Mouse (Mus musculus): Measurements from ENCODE around the gene Rassf3. TPM values are rescaled to one million over a fixed set of nuclear protein-coding genes. Genes with fewer than 3 reads are reported as not detected.

Gene Rassf3
- polyA plus RNA-seq, 1 experiment from 2014 or later, result 25.3 TPM

GRCm38 (mm10) chr10:121368783-121369465 is 107.2 kb downstream of the Rassf3 start:
- ATAC-seq (ENCODE audit: insufficient number of reproducible peaks, insufficient read depth, low FRiP score, low read depth), result no peak
- peaks cover 6 to 14% of the 10 kb centered on the region in 2 experiments for H3K4me1 ChIP-seq (ENCODE audit: control insufficient read depth in 2 of 2, insufficient read depth in 2 of 2, low read length in 2 of 2)
- no peak overlapping the region for H3K9ac ChIP-seq (ENCODE audit: low read length)
- no peaks in the 10 kb centered on the region for H3K27me3 ChIP-seq (ENCODE audit: control insufficient read depth, insufficient read depth, low read length)
- no peaks in the 10 kb centered on the region for H3K9me3 ChIP-seq (ENCODE audit: control insufficient read depth, low read length)
- no peak overlapping the region for H3K27ac ChIP-seq (replicated peaks in 1 of 2; ENCODE audit: control insufficient read depth in 1 of 2, insufficient read depth in 1 of 2, low read depth in 2 of 2, low read length in 2 of 2)
- H3K4me3 ChIP-seq (ENCODE audit: control insufficient read depth in 1 of 2, insufficient read depth in 1 of 2, low read depth in 1 of 2, low read length in 2 of 2), result no peak overlapping the region
- H3K36me3 ChIP-seq (ENCODE audit: control insufficient read depth, insufficient read depth, low read length), result peaks cover 37% of the 10 kb centered on the region
- no peak overlapping the region for H3K4me2 ChIP-seq (ENCODE audit: low read length)
- 86% methylated on average over 18 of the region's 18 CpGs for WGBS

- H3K36me3 ChIP-seq (ENCODE audit: control insufficient read depth, insufficient read depth, low read length), result peaks cover 26% of the 10 kb centered on the region
- WGBS, result 87% methylated on average over 9 of the region's 9 CpGs
Observed at GRCm38 (mm10) chr10:121367780-121368179, 108.4 kb downstream of the Rassf3 start.

GRCm38 (mm10) chr10:121367271-121367670 is 108.9 kb downstream of the Rassf3 start:
- ATAC-seq (ENCODE audit: insufficient number of reproducible peaks, insufficient read depth, low FRiP score, low read depth), result no peak
- H3K9ac ChIP-seq (ENCODE audit: low read length), result no peak overlapping the region
- no peaks in the 10 kb centered on the region for H3K9me3 ChIP-seq (ENCODE audit: control insufficient read depth, low read length)
- H3K4me1 ChIP-seq (ENCODE audit: control insufficient read depth in 2 of 2, insufficient read depth in 2 of 2, low read length in 2 of 2), result peaks cover 6 to 14% of the 10 kb centered on the region in 2 experiments
- H3K27me3 ChIP-seq (ENCODE audit: control insufficient read depth, insufficient read depth, low read length), result no peaks in the 10 kb centered on the region
- WGBS, result 88% methylated on average over 13 of the region's 13 CpGs
- no peak overlapping the region for H3K27ac ChIP-seq (replicated peaks in 1 of 2; ENCODE audit: control insufficient read depth in 1 of 2, insufficient read depth in 1 of 2, low read depth in 2 of 2, low read length in 2 of 2)
- peaks cover 23% of the 10 kb centered on the region for H3K36me3 ChIP-seq (ENCODE audit: control insufficient read depth, insufficient read depth, low read length)
- no peak overlapping the region for H3K4me3 ChIP-seq (ENCODE audit: control insufficient read depth in 1 of 2, insufficient read depth in 1 of 2, low read depth in 1 of 2, low read length in 2 of 2)
- H3K4me2 ChIP-seq (ENCODE audit: low read length), result no peak overlapping the region

More at GRCm38 (mm10) chr10:121367780-121368179, 108.4 kb downstream of the Rassf3 start:
- ATAC-seq (ENCODE audit: insufficient number of reproducible peaks, insufficient read depth, low FRiP score, low read depth), result no peak
- Histone ChIP-seq H3K4me1 (ENCODE audit: control insufficient read depth in 2 of 2, insufficient read depth in 2 of 2, low read length in 2 of 2) (peaks cover 6 to 14% of the 10 kb centered on the region in 2 experiments), H3K27ac (replicated peaks in 1 of 2; ENCODE audit: control insufficient read depth in 1 of 2, insufficient read depth in 1 of 2, low read depth in 2 of 2, low read length in 2 of 2) (no peak overlapping the region), H3K4me2 (ENCODE audit: low read length) (no peak overlapping the region), H3K4me3 (ENCODE audit: control insufficient read depth in 1 of 2, insufficient read depth in 1 of 2, low read depth in 1 of 2, low read length in 2 of 2) (no peak overlapping the region), H3K9ac (ENCODE audit: low read length) (no peak overlapping the region), H3K9me3 (ENCODE audit: control insufficient read depth, low read length) (no peaks in the 10 kb centered on the region), H3K27me3 (ENCODE audit: control insufficient read depth, insufficient read depth, low read length) (no peaks in the 10 kb centered on the region)

- Histone ChIP-seq H3K27me3 (ENCODE audit: control insufficient read depth, insufficient read depth, low read length) (no peaks in the 10 kb centered on the region), H3K9ac (ENCODE audit: low read length) (peak overlapping the region; percentile 93), H3K36me3 (ENCODE audit: control insufficient read depth, insufficient read depth, low read length) (peaks cover 10% of the 10 kb centered on the region; the same call in 1 of the 2 replicates), H3K9me3 (ENCODE audit: control insufficient read depth, low read length) (no peaks in the 10 kb centered on the region), H3K4me3 (ENCODE audit: control insufficient read depth in 1 of 2, insufficient read depth in 1 of 2, low read depth in 1 of 2, low read length in 2 of 2) (peak overlapping the region; percentile 77 to 92), H3K4me1 (ENCODE audit: control insufficient read depth in 2 of 2, insufficient read depth in 2 of 2, low read length in 2 of 2) (peaks cover 6 to 14% of the 10 kb centered on the region in 2 experiments), H3K4me2 (ENCODE audit: low read length) (peak overlapping the region; percentile 75), H3K27ac (replicated peaks in 1 of 2; ENCODE audit: control insufficient read depth in 1 of 2, insufficient read depth in 1 of 2, low read depth in 2 of 2, low read length in 2 of 2) (no peak overlapping the region)
- 14% methylated on average over 9 of the region's 9 CpGs for WGBS
- no peak for ATAC-seq (ENCODE audit: insufficient number of reproducible peaks, insufficient read depth, low FRiP score, low read depth)
Observed at GRCm38 (mm10) chr10:121365781-121366272, 110.3 kb downstream of the Rassf3 start.

- H3K36me3 ChIP-seq (ENCODE audit: control insufficient read depth, insufficient read depth, low read length), result 0 out of 2 replicates have a peak, but pooled peaks cover 4% of the 10 kb centered on the region
- WGBS, result under 1% methylated on average over 63 of the region's 72 CpGs
- H3K9me3 ChIP-seq (ENCODE audit: control insufficient read depth, low read length), result 0 out of 2 replicates have a peak, but pooled peaks cover 2% of the 10 kb centered on the region
- H3K27me3 ChIP-seq (ENCODE audit: control insufficient read depth, insufficient read depth, low read length), result no peaks in the 10 kb centered on the region
- peaks cover 6 to 14% of the 10 kb centered on the region in 2 experiments for H3K4me1 ChIP-seq (ENCODE audit: control insufficient read depth in 2 of 2, insufficient read depth in 2 of 2, low read length in 2 of 2)
- peak; percentile 97 for ATAC-seq (ENCODE audit: insufficient number of reproducible peaks, insufficient read depth, low FRiP score, low read depth)
- H3K27ac ChIP-seq (replicated peaks in 1 of 2; ENCODE audit: control insufficient read depth in 1 of 2, insufficient read depth in 1 of 2, low read depth in 2 of 2, low read length in 2 of 2), result peak within 1 kb of the TSS in 1 of 2 experiments; percentile 69; a peak in 2 of 4 replicates
- H3K4me3 ChIP-seq (ENCODE audit: control insufficient read depth in 1 of 2, insufficient read depth in 1 of 2, low read depth in 1 of 2, low read length in 2 of 2), result peak within 1 kb of the TSS; percentile 77 to 92
- H3K9ac ChIP-seq (ENCODE audit: low read length), result peak within 1 kb of the TSS; percentile 93
- peak within 1 kb of the TSS; percentile 75 for H3K4me2 ChIP-seq (ENCODE audit: low read length)
Observed at GRCm38 (mm10) chr10:121364801-121365564, 111.2 kb downstream of the Rassf3 start, which contains the start of gene Gns. Gene Gns, plus strand, starts transcription at chr10:121365090.

GRCm38 (mm10) chr10:121364306-121364705 is 111.8 kb downstream of the Rassf3 start:
- no peaks in the 10 kb centered on the region for H3K27me3 ChIP-seq (ENCODE audit: control insufficient read depth, insufficient read depth, low read length)
- H3K9ac ChIP-seq (ENCODE audit: low read length), result peak overlapping the region; percentile 93
- H3K4me3 ChIP-seq (ENCODE audit: control insufficient read depth in 1 of 2, insufficient read depth in 1 of 2, low read depth in 1 of 2, low read length in 2 of 2), result peak overlapping the region; percentile 77 to 92
- H3K27ac ChIP-seq (replicated peaks in 1 of 2; ENCODE audit: control insufficient read depth in 1 of 2, insufficient read depth in 1 of 2, low read depth in 2 of 2, low read length in 2 of 2), result no peak overlapping the region
- H3K4me2 ChIP-seq (ENCODE audit: low read length), result peak overlapping the region; percentile 75
- H3K9me3 ChIP-seq (ENCODE audit: control insufficient read depth, low read length), result 0 out of 2 replicates have a peak, but pooled peaks cover 2% of the 10 kb centered on the region
- H3K36me3 ChIP-seq (ENCODE audit: control insufficient read depth, insufficient read depth, low read length), result no peaks in the 10 kb centered on the region
- H3K4me1 ChIP-seq (ENCODE audit: control insufficient read depth in 2 of 2, insufficient read depth in 2 of 2, low read length in 2 of 2), result peaks cover 6 to 14% of the 10 kb centered on the region in 2 experiments
- no peak for ATAC-seq (ENCODE audit: insufficient number of reproducible peaks, insufficient read depth, low FRiP score, low read depth)
- 31% methylated on average over 15 of the region's 15 CpGs for WGBS

GRCm38 (mm10) chr10:121363201-121363600 is 112.9 kb downstream of the Rassf3 start:
- WGBS, result 71% methylated on average over 8 of the region's 8 CpGs
- Histone ChIP-seq H3K4me2 (ENCODE audit: low read length) (no peak overlapping the region), H3K36me3 (ENCODE audit: control insufficient read depth, insufficient read depth, low read length) (no peaks in the 10 kb centered on the region), H3K27me3 (ENCODE audit: control insufficient read depth, insufficient read depth, low read length) (no peaks in the 10 kb centered on the region), H3K4me3 (ENCODE audit: control insufficient read depth in 1 of 2, insufficient read depth in 1 of 2, low read depth in 1 of 2, low read length in 2 of 2) (no peak overlapping the region), H3K9ac (ENCODE audit: low read length) (no peak overlapping the region), H3K27ac (replicated peaks in 1 of 2; ENCODE audit: control insufficient read depth in 1 of 2, insufficient read depth in 1 of 2, low read depth in 2 of 2, low read length in 2 of 2) (no peak overlapping the region), H3K9me3 (ENCODE audit: control insufficient read depth, low read length) (0 out of 2 replicates have a peak, but pooled peaks cover 2% of the 10 kb centered on the region), H3K4me1 (ENCODE audit: control insufficient read depth in 2 of 2, insufficient read depth in 2 of 2, low read length in 2 of 2) (peaks cover 6 to 14% of the 10 kb centered on the region in 2 experiments)
- no peak for ATAC-seq (ENCODE audit: insufficient number of reproducible peaks, insufficient read depth, low FRiP score, low read depth)

Data from heart, embryonic 14.5 days (tissue).